ENCODE assay signal across 21 mouse cellular contexts in genomic region chr3:30764877-30765276, GRCm38 (mm10). TPM values are rescaled to one million over a fixed set of nuclear protein-coding genes. Genes with fewer than 3 reads are reported as not detected.
DNase-seq lines count a peak whose midpoint lies in the region; ATAC-seq and TF ChIP-seq lines count a peak whose summit lies in the region.
"Had no signal": no experiment of that assay in that cellular context is flagged by ENCODE, and none has a peak within 500 bp of the region (broad histone marks: within the 10 kb centered on the region; RNA-seq: fewer than 3 reads in every experiment).

No protein-coding gene starts in this region.

- H3K9ac ChIP-seq in liver, postnatal 0 days (replicated peaks), result peak overlapping the region; percentile 45; the same call in 1 of the 2 replicates
- no peak overlapping the region for H3K9ac ChIP-seq in kidney, embryonic 14.5 days (ENCODE audit: low read depth, low read length)
- H3K9ac ChIP-seq: limb, embryonic 13.5 days; midbrain, embryonic 15.5 days had no signal

- no peaks in the 10 kb centered on the region for H3K9me3 ChIP-seq in megakaryocyte, embryonic 14.5 days
- H3K9me3 ChIP-seq in liver, postnatal 0 days (ENCODE audit: low read length), result no peaks in the 10 kb centered on the region
- no peaks in the 10 kb centered on the region for H3K9me3 ChIP-seq in kidney, embryonic 14.5 days (ENCODE audit: control insufficient read depth, low read length)
- H3K9me3 ChIP-seq: hindbrain, embryonic 10.5 days; limb, embryonic 13.5 days; midbrain, embryonic 15.5 days had no signal

- peak overlapping the region; percentile 49 for H3K4me2 ChIP-seq in liver, postnatal 0 days (ENCODE audit: low read depth, low read length)
- no peak overlapping the region for H3K4me2 ChIP-seq in kidney, embryonic 14.5 days (replicated peaks; ENCODE audit: low read depth, low read length)
- H3K4me2 ChIP-seq: limb, embryonic 13.5 days; midbrain, embryonic 15.5 days had no signal

- H3K36me3 ChIP-seq in megakaryocyte, embryonic 14.5 days (replicated peaks; ENCODE audit: low read length), result no peaks in the 10 kb centered on the region
- no peaks in the 10 kb centered on the region for H3K36me3 ChIP-seq in liver, postnatal 0 days (replicated peaks; ENCODE audit: insufficient read depth, low read length)
- H3K36me3 ChIP-seq in kidney, embryonic 14.5 days (ENCODE audit: control insufficient read depth, insufficient read depth, low read length), result no peaks in the 10 kb centered on the region
- H3K36me3 ChIP-seq: hindbrain, embryonic 10.5 days; limb, embryonic 13.5 days; midbrain, embryonic 15.5 days had no signal

- 56% methylated on average over 4 of the region's 4 CpGs for WGBS in liver, postnatal 0 days (ENCODE audit: insufficient replicate concordance)
- WGBS in kidney, embryonic 14.5 days, result 87% methylated on average over 4 of the region's 4 CpGs

- peak overlapping the region; percentile 11 for H3K4me3 ChIP-seq in megakaryocyte, embryonic 14.5 days (replicated peaks)
- H3K4me3 ChIP-seq in liver, postnatal 0 days (ENCODE audit: low read depth, low read length), result peak overlapping the region; percentile 13; the same call in 1 of the 2 replicates
- no peak overlapping the region for H3K4me3 ChIP-seq in kidney, embryonic 14.5 days (ENCODE audit: low read length)
- H3K4me3 ChIP-seq: heart, adult 2 months; hindbrain, embryonic 10.5 days; left cerebral cortex, adult 2 months; limb, embryonic 13.5 days; midbrain, embryonic 15.5 days had no signal

- peak; percentile 58; the same call in 1 of the 2 replicates for TF ChIP-seq EP300 in liver, postnatal 0 days (IDR thresholded peaks at IDR 0.05; ENCODE audit: low read depth)

- H3K4me1 ChIP-seq in megakaryocyte, embryonic 14.5 days, result peaks cover 19% of the 10 kb centered on the region
- peaks cover 15% of the 10 kb centered on the region; the same call in 1 of the 2 replicates for H3K4me1 ChIP-seq in liver, postnatal 0 days (ENCODE audit: insufficient read depth)
- H3K4me1 ChIP-seq in kidney, embryonic 14.5 days (ENCODE audit: control insufficient read depth, insufficient read depth, low read length), result no peaks in the 10 kb centered on the region
- H3K4me1 ChIP-seq: hindbrain, embryonic 10.5 days; limb, embryonic 13.5 days; midbrain, embryonic 15.5 days had no signal

- H3K27ac ChIP-seq in liver, postnatal 0 days (ENCODE audit: low read depth), result peak overlapping the region; percentile 90
- H3K27ac ChIP-seq in kidney, embryonic 14.5 days (ENCODE audit: low read depth, low read length), result no peak overlapping the region
- H3K27ac ChIP-seq: heart, adult 2 months; hindbrain, embryonic 10.5 days; left cerebral cortex, adult 2 months; limb, embryonic 13.5 days; midbrain, embryonic 15.5 days had no signal

- intact Hi-C loops in left cerebral cortex, postnatal 36 days (cut with DNase I), result no loop called here

- ATAC-seq in megakaryocyte, adult 5-6 weeks (ENCODE audit: poor library complexity, severe bottlenecking), result no peak
- ATAC-seq in inflammation-experienced regulatory T-cells, adult 6 months, result peak; percentile 50
- ATAC-seq in liver, postnatal 0 days, result peak; percentile 30
- no peak for ATAC-seq in kidney, embryonic 14.5 days (ENCODE audit: low FRiP score, low TSS enrichment)
- ATAC-seq: midbrain, embryonic 15.5 days had no signal

- peaks cover 15% of the 10 kb centered on the region for H3K27me3 ChIP-seq in megakaryocyte, embryonic 14.5 days (replicated peaks)
- no peaks in the 10 kb centered on the region for H3K27me3 ChIP-seq in liver, postnatal 0 days (ENCODE audit: insufficient read depth, low read length)
- no peaks in the 10 kb centered on the region for H3K27me3 ChIP-seq in kidney, embryonic 14.5 days (ENCODE audit: control insufficient read depth, insufficient read depth, low read length)
- H3K27me3 ChIP-seq: limb, embryonic 13.5 days; midbrain, embryonic 15.5 days had no signal

- no peak for TF ChIP-seq CTCF in liver, postnatal 0 days (IDR thresholded peaks at IDR 0.05; ENCODE audit: low read depth)

- DNase-seq in brain, adult 2 months (ENCODE audit: low read depth, low spot score), result peak; percentile 44
- peak; percentile 15 for DNase-seq in liver, postnatal 0 days
- DNase-seq in urinary bladder, postnatal 25 days (ENCODE audit: low spot score), result no peak
- DNase-seq in left cerebral cortex, postnatal 36 days (ENCODE audit: low spot score in 2 of 2), result no peak
- DNase-seq: adrenal gland, adult 2 months; cerebellum, adult 18-20 months; cerebellum, postnatal 36 days; gastrocnemius, postnatal 10 days had no signal

RNA-seq across cellular contexts. Expression of gene Samd7, which starts 18.8 kb away (rescaled TPM):
- not detected in 2 replicates for polyA plus RNA-seq in megakaryocyte, embryonic 14.5 days (2012; ENCODE audit: insufficient read depth, low replicate concordance)
- total RNA-seq in megakaryocyte, adult 5-6 weeks (2015), result not detected in 2 replicates
- not detected in 2 replicates for total RNA-seq in megakaryocyte, adult 5-6 weeks (2017)
- polyA plus RNA-seq in inflammation-experienced regulatory T-cells, adult 6 months (2017; shearing (Covaris generic)), result not detected
- polyA plus RNA-seq in liver, postnatal 0 days (2015; fragmentation: Nextera tagmentation; extraction: Ambion mirVana), result 0.04 TPM in 2 replicates
- polyA plus RNA-seq in kidney, embryonic 14.5 days (2014; fragmentation: Nextera tagmentation; extraction: Ambion mirVana), result not detected in 2 replicates
- total RNA-seq in left cerebral cortex, postnatal 36 days (2021), result not detected
- total RNA-seq: adrenal gland, adult 2 months; heart, adult 2 months; left cerebral cortex, adult 2 months; megakaryocyte progenitor cell, adult 5-6 weeks had no signal
- polyA plus RNA-seq: embryonic facial prominence, embryonic 11.5 days; heart, adult 2 months; hindbrain, embryonic 10.5 days; intestine, embryonic 14.5 days; limb, embryonic 13.5 days; lung, embryonic 16.5 days; midbrain, embryonic 15.5 days had no signal

RNA-seq across cellular contexts. Expression of gene Sec62, which starts 27.8 kb away (rescaled TPM):
- 6.6 and 19.5 TPM in 2 replicates for polyA plus RNA-seq in megakaryocyte, embryonic 14.5 days (2012; ENCODE audit: insufficient read depth, low replicate concordance)
- total RNA-seq in megakaryocyte, adult 5-6 weeks (2015), result 82.5 and 94.5 TPM in 2 replicates
- 80.5 and 83.7 TPM in 2 replicates for total RNA-seq in megakaryocyte, adult 5-6 weeks (2017)
- 100 to 1,000 TPM in 1 of 3 experiments, 10 to 100 TPM in 2; 62.0 to 106 (median 82.2) TPM for polyA plus RNA-seq in inflammation-experienced regulatory T-cells, adult 6 months (2017; shearing (Covaris generic))
- 90.8 and 102 TPM in 2 replicates for polyA plus RNA-seq in liver, postnatal 0 days (2015; fragmentation: Nextera tagmentation; extraction: Ambion mirVana)
- 98.0 and 108 TPM in 2 replicates for polyA plus RNA-seq in kidney, embryonic 14.5 days (2014; fragmentation: Nextera tagmentation; extraction: Ambion mirVana)
- 100 to 1,000 TPM; 109 to 113 TPM for total RNA-seq in left cerebral cortex, postnatal 36 days (2021)

Comparison
In these comparisons a context has a peak if more than half of its experiments do, and no peak if none do; other contexts are left out.
1. ATAC-seq: peak in inflammation-experienced regulatory T-cells, adult 6 months (single experiment) and liver, postnatal 0 days (single experiment); none in megakaryocyte, adult 5-6 weeks (single experiment) and kidney, embryonic 14.5 days (single experiment).
2. DNase-seq: peak in brain, adult 2 months (single experiment) and liver, postnatal 0 days (single experiment); none in urinary bladder, postnatal 25 days (single experiment) and left cerebral cortex, postnatal 36 days (0 of 2).